Mouse (Mus musculus): Measurements from ENCODE around the gene Egfl8.

DNA sequence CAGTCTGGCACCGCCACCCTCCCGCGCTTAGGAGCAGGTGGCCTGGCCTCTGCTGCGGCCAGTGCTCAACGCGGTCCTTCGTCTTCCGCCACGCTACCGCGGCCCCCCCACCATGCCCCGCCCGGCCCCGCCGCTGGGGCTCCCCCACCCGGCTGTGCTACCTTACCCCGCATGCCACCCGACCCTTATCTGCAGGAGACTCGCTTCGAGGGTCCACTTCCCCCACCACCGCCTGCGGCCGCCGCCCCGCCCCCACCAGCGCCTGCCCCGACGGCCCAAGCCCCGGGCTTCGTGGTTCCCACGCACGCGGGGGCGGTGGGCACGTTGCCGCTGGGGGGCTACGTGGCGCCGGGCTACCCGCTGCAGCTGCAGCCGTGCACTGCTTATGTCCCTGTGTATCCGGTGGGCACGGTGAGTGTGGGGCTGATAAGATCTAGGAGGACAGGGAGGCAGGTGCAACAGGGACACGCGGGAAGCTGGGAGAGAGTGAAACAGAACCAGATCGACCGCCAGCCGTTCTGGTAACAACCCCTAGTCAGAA, 15.1 kb upstream of the Egfl8 start:
- no peak for TF ChIP-seq GATA1 (IDR thresholded peaks at IDR 0.05; ENCODE audit: low read length)
- TF ChIP-seq TAL1 (IDR thresholded peaks at IDR 0.05; ENCODE audit: low read length), result no peak
